Mouse (Mus musculus) spleen, adult 18-20 months (tissue): Measurements from ENCODE around the gene Trim2.
A peak's percentile ranks its signal among the peaks of the same experiment; 100 is the strongest.

ENCODE experiments used
- DNase-seq, 2 experiments: peaks; one replicate each; pipeline ENCODE4 v3.0.0; 2022; ENCODE audit warnings: mixed read lengths in 2 of 2

The Trim2 gene

DNA sequence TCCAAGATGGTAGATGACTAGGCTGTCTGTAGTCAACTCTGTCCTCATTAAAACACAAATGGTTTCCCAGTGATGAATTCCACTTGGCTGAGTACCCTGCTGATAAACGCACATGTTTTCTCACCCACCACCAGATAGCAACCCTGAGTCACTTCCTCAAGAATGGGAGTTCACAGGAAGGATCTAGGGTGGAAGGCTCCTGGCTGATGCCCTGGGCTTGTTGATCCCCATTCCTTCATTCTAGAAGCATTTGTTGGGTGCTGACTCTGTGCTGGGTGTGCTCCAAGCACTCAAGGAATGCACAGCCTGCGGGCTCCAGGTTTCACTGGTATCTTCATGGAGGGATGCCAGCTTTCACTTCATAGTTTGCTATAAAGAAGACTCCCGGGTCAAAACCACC is 12.8 kb upstream of the Trim2 start:
- DNase-seq: no peak

DNA sequence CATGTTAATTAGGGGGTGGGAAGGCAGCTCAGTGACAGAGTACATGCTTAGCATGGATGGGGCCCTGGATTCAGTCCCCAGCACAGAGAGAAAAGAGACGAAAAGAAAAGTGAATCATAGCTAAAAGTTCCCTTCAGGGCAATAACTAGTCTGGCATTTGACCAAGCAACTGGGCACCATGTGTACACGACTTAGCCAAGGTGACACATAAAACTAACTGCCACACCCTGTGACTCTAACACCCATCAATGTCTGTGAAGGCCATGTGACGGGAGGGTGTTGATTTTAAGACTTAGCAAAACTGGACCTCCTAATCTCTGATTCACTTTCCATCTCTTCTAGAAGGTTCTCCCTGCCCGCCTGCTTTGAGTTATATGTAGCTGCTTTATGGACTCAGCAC is 12.2 kb upstream of the Trim2 start:
- no peak for DNase-seq

DNA sequence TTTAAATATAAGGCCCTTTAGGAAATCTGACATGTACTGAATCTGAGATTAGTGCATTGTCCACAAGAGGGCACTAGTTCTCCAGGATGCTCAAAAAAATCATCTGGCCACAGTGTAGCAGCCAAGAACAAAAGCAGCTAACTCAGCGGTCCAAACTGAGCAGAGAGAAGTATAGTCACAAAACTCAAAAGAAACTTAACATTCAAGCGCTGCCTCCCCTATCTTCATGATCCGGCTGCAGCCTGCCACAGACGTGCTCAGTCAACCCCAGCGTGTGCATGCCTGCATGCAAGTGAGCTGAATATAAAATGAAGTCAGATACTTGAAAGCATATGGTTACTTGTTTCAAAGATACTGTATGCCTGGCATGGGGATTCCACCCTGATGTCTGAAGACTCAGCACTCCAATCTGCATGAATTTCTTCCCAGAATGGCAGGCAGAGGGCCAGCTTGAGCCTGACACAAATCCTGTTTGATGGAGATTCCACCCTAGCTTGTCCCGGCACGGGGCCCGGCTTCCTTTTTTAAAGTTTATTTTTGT is 8.0 kb upstream of the Trim2 start:
- peak in 1 of 2 experiments; percentile 18 for DNase-seq

DNA sequence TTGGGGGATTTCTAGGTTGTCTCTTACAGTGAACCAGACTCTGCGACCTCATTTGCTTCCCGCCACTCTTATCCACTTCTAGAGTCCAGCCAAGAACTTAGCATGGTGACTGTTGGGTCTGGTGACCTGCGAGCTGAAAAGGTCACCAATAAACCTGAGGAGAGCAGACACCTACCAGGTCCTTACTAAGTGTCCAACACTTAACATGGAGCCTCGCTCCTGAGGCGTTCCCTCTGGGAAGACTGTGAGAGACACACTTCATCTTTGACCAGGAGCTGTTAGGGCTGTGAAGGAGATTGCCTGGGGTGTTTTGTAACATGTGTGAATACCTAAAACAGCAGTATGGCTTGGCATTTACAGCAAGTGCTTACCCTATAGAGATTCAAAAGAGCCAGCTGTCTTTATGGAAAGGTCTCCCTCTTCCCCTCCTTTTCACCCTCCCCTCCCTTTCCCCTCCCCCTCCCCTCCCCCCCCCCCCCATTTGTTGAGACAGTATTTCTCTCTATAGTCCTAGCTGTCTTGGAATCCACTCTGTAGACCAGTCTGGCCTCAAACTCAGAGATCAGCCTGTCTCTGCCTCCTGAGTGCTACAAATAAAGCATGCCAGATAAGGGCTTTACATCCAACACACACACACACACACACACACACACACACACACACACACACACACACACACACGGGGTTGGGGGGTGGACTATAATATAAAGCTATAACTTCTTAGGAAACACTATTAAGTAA is 7.3 kb upstream of the Trim2 start:
- DNase-seq: no peak

DNA sequence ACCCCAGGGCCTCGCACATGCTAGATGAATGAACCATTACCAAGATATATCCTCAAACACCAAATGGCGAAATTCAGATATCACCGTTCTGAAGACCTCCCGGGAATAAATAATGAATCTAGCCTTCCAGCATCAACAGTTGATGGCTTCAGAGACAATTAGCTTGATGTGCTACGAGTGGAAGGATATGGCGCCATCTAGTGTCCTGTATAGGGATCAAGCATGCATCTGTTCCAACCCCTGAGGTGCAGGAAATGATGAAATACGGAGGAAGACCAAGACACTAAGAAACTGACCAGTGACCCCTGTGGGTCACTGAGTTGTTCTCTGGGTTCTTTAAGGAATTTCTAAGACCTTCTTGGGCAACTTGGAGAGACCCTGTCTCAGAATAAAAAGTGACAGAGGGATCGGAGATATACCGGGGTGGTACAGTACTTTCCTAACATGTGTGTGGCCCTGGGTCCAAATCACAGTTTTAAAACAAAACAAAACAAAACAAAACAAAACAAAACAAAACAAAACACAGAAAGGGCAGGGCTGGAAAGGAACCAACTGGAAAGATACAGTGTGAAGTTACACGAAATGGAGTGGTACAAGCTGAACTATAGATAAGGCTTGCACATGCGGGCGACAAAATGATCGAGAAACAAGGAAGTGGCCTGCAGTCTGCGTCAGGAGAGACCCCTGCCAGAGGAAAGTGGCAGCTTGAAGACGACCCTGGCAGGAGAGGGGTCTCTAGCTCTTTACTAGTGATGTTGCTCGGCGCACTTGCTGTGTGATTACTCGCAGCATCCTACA is 6.5 kb upstream of the Trim2 start:
- DNase-seq: peak in 1 of 2 experiments; percentile 42

- DNase-seq: no peak
Measured at GRCm38 (mm10) chr3:84312326-84312725, 5.6 kb upstream of the Trim2 start.

- no peak for DNase-seq
Measured at GRCm38 (mm10) chr3:84307516-84307915, 839 bp upstream of the Trim2 start.

- DNase-seq: no peak
Measured at GRCm38 (mm10) chr3:84305722-84306510, 761 bp downstream of the Trim2 start.

GRCm38 (mm10) chr3:84305010-84305692 is 1.5 kb downstream of the Trim2 start:
- peak; percentile 14 to 24 for DNase-seq

DNA sequence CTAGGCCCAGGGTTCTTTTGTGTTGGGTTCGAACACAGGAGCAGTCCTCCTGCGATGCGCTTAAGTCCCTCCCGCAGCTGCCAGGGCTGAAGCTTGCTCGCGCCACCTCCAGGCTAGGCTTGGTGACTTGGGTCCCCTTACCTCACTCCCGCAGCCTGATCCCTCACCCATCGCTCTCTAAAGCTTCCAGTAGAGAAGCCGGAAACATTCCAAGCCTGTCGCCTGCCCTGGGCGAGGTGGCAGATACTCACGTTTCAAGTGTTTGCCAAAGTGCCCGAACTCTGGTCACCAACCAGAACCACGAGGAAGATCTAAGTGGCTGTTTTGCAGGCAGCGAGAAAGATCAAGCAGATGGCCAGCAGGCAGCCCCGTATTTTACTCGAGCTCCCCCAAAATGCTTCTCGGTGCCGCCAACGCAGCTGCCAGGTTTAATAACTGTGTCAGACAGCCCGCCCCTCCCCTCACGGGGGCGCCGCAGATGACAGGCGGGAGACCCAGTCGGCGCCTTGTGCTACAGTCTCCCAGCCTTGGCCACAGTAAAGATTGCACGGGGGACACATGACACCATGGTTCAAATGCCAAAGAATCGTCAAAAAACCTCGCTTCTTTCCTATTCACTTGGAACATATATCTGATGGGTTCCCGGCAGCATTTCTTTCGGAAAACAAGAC is 2.2 kb downstream of the Trim2 start:
- peak in 1 of 2 experiments; percentile 16 for DNase-seq

DNA sequence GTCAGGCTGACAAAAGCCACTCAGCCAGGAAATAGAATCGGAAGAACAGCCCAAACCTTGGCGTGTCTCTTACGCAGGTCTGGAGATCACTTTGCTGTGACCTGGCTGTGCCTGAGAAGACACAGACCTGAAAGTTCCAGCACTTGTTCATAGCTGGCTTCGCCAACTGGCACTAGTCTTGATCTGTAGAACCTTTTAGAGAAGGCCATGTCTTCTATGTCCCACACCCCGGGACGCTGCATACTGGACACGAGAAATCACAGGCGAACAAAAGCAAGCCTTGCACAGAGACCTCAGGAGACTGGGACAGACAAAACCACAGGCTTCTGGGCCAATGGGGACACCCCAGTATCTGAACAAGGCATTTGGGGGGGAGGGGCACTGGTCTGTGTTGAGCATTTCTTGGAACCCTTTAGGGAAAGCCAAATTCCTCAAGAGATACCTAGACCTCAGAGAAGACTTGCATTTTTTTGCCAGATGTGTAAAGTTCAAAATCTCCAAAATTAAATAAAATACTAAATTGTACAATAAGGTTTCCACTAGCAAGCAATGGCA is 3.2 kb downstream of the Trim2 start:
- DNase-seq: no peak

GRCm38 (mm10) chr3:84302273-84302672 is 4.4 kb downstream of the Trim2 start:
- DNase-seq: peak in 1 of 2 experiments; percentile 37

DNA sequence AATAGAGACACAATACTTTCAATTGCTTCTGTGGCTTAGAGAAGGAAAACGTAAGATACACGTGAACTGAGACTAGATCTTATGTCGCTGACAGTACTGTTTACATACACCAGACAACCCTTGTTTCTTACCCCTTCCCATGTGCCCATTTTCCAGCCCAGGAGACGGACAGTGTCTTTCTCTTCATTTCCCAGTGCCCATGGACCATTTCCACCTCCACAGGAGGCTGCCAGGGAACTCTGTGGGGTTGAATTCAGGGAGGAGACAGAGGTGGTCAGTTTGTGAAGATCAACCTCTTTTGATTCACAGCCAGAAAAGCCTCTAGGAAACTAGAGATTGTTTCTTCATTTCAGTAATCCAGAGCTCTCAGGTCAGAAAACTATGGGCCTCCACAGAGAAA is 5.0 kb downstream of the Trim2 start:
- no peak for DNase-seq

DNA sequence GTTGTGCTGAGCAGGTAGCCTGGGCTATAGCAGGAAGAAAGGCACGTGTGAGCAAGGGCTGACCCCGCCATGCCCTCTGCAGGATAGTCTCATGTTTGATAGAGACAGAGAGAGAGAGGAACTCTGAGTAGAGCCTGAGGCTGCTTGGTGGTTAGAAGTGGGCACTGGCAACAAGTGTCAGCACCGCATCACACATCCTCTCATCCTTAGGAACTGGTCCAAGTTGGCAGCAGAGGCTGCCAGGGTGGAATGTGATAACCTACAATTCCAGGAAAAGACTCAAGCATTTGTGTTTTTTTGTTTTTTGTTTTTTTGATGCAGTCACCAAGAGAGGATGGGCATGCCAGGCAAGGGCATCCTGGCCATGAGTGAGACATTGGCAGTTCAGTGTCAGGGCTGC is 8.5 kb downstream of the Trim2 start:
- DNase-seq: no peak

DNA sequence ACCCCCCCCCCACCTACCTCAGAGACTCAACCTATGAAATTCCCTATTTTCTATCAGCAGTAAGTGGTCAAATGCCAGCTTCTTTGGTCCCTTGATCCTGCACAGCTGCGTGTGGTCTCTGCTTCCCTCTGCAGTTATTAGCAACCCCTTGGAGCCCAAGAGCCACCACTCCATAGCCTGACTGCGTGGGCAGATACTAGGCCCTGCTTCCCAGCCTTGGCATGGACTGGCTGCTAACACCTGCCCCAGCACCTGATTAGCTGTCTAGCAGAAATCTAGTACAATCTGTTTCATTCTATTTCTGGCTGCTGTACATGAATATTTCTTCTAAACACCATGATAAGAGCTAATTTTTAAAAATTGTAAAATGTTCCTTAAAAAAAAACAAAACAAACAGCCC is 10.0 kb downstream of the Trim2 start:
- DNase-seq: no peak

DNA sequence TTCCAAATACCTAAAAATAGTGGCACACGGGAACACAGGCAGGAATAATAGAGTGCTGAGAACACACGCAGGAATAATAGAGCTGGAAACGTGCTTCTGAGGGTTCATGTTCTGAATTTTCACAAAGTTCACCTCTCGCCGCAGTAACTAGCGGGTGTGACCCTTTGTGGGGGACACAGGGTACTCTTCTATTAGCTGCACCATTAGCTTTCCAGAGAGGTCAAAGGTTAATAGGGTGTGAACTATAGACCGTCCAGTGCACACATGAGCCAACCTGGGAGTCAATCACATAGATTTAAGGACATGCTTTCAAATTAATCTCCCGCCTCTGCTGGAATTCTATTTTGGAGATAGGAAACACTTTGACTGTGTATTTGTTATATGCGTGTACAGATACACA is 11.9 kb downstream of the Trim2 start:
- DNase-seq: no peak

GRCm38 (mm10) chr3:84293666-84294595 is 12.7 kb downstream of the Trim2 start:
- DNase-seq: no peak

DNA sequence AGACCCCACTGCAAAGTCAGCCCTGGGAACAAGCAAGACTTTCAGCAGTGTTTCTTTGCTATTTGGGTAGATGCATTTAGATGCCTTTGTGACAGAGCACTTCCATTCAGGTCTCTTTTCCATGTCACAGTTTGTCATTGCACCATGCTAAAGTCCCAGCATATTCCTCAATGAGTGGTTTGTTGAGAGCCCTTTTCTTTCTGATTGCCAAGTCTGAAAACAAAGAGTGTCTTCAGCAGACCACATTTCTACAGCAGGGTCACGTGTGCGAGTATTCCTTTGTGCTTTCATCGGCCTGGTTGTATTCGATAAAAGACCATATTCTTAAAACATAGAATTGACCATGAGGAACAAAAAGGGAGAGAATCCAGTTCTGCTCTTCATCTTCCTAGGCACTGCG is 14.4 kb downstream of the Trim2 start:
- DNase-seq: no peak

GRCm38 (mm10) chr3:84288931-84289330 is 17.7 kb downstream of the Trim2 start:
- DNase-seq: no peak

- no peak for DNase-seq
Measured at GRCm38 (mm10) chr3:84287256-84287655, 19.4 kb downstream of the Trim2 start.
